Mouse (Mus musculus) lung, postnatal 0 days (tissue): ENCODE data around the gene Abhd11.

Experiments
- CTCF ChIP-seq: IDR thresholded peaks from 2 replicates; pipeline ENCODE4 v1.5.1; 2016; ENCODE audit warnings: antibody characterized with exemption, mild to moderate bottlenecking
- EP300 ChIP-seq: IDR thresholded peaks from 2 replicates; pipeline ENCODE4 v1.6.1; 2016; ENCODE audit warnings: antibody characterized with exemption, mild to moderate bottlenecking, control low read depth

- TF ChIP-seq EP300 = no peak
- TF ChIP-seq CTCF = no peak
These were observed 1.4 kb downstream of the Abhd11 start for GRCm38 (mm10) chr5:135010320-135010709.
